Mouse (Mus musculus): ENCODE data around the gene Dnajb5.

DNA sequence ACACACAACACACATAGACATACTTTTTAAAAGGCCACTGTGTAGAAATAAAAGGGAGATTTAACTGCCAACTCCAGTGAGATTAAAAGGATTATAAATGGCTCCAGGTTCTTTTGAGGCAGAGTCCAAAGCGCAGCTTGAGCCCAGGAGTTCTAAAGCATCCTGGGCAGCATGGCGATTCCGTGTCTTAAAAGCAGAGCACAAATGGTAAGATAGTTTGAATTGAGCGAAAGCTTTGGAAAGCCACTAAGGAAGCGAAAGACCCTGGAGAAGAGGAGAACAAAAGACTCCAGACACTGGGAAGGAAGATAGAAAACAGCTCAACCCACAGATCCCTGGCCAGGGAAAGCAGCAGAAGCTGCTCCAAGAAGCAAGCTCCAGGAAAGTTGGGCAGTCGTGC lies 44.6 kb upstream of the Dnajb5 start:
- TF ChIP-seq CTCF (IDR thresholded peaks at IDR 0.05; ENCODE audit: control insufficient read depth, insufficient read depth, insufficient replicate concordance, low read depth, low read length), result no peak
- no peak for TF ChIP-seq POLR2A (IDR thresholded peaks at IDR 0.05; ENCODE audit: control insufficient read depth, low read depth, low read length)

All from testis, adult 2 months (tissue).